Mouse (Mus musculus) megakaryocyte, embryonic 14.5 days (primary cell): ENCODE data around the gene Igf1r.

ENCODE experiments used
- FLI1 ChIP-seq: IDR thresholded peaks from 2 replicates; pipeline ENCODE4 v1.6.1; 2012; ENCODE audit warnings: low read length, inconsistent platforms, mixed read lengths
- GATA1 ChIP-seq: IDR thresholded peaks from 3 replicates; pipeline ENCODE4 v1.6.1; 2012; ENCODE audit warnings: mixed read lengths, low read length, inconsistent platforms, borderline replicate concordance

DNA sequence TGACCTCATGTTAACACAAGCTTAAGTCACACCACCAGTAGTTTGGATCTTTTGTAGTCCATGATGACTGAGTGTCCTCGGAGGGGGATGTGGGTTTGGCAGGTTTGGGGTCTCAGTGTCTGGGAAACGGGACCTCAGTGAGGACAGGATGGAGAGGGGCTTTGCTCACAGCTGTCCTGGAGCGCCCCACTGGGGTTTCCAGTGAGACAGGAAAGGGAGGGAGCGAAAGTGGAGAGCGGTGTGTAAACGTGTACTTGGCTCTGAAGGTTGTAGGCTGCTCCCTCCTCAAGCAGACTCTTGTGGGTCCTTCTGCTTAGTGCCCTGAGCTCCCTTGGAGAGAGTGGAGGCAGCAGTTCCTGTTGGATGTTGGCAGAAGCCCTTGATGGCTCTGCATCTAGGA, 326.3 kb downstream of the Igf1r start:
- TF ChIP-seq FLI1 (no peak), GATA1 (no peak)
